Mouse (Mus musculus): Measurements from ENCODE around the gene Pde1c.

The Pde1c gene

DNA sequence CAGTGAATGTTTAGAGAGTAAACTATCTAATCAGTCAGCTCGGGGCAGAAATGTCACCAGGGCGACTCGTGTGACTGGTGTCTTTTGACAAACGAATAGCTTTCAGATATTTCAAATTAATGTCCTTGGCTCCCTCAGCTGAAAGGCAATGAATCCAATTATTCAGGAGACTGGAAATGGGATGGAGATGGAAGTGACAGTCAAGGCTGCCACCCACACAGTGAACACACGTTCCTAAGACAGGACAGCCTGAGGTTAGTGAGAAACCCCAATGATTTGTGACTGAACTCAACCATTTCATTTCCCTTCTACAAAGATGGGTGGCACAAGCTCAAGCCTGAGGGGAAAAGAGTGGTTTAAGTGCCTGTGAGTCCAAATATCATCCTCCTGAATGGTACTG, 470.5 kb downstream of the Pde1c start:
- in situ Hi-C loops (cut with MseI, MboI): no loop called here

DNA sequence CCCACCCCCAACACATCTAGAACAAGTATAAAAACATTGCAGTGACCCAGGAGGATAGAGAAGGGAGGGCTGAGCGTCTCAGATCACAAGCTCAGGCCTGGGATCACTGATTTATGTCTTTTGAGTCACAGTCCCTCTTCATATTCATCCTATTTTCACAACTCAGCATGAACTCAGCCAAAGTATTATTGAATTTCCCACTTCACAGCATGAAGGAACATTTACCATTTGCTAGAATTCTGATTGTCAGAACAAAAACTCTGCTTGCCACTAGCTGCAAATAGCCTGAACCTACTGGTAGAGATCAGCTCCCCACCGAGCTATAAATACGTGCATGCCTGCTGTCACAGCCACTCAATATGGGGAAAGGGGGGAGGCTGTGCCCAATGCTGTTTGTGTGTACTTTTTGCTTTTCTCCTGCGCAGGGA, 492.5 kb downstream of the Pde1c start:
- in situ Hi-C loops (cut with MseI, MboI): no loop called here

DNA sequence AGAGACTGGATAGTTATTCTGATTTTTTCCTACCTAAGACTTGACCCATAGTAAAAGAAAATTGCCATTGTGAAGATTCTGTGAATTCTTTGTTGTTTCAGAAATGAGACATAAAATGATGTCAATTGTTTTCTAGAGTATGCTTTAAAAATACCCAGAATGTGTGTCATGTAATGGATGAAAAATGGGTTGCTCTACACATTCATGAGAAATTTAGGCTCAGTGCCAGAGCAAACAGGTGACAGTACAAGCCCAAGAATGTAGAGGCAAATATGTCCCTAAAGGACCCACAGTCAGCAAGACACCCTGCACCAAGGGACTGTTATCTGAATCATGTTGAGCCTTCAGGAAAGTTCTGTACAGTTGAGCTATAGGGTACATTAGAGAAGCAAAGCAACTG, 500.4 kb downstream of the Pde1c start:
- in situ Hi-C loops (cut with MseI, MboI): loop anchor here (10.0 to 25.0 kb wide), 2 partner anchors 376 to 544 kb away; no protein-coding TSS in a partner anchor

DNA sequence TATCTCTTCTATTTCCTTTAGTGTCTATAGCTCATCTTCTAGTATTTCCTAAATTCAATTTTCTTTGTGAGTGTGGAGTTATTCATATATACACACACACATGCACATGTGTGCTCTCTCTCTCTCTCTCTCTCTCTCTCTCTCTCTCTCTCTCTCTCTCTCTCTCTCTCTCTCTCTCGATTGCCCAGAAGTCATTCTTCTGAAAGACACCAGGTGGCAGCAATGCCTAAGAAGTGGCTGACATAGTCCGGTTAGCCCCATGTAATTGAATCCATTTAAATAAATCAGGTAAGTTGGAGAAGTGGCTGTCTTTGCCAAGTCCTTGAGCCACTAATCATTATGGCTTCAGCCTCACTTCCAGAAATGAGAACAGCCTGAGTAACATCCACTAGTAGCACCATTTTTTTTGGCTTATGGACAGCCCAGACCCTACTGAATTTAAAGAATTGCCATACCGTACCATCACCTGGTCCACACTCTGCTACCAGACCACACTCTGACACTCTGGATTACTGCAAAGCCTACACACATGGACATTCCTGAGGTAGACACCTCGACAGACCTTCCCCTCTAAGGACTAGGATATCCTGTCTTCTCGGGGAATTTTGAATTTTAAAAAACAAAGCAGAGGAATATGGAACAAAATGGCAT, 502.1 kb downstream of the Pde1c start:
- in situ Hi-C loops (cut with MseI, MboI): loop anchor here (10.0 to 25.0 kb wide), 2 partner anchors 378 to 546 kb away; no protein-coding TSS in a partner anchor

DNA sequence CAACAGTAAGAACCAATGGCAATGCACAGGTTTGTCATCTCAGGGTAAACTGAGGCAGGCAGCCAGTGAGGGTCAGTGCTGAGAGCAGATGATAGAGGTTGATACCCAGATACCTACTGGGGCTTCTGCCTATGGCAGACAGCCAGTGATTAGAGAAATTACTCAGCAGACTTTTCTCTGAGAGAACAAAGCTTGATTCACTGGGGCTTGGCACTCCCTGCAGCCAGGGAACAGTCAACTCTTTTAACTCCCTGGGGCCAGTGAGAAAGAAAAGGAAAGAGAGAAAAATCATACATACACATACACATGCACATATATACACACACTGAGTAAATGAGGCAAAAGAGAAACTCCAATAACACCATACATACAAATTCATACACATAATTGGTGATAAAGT, 505.2 kb downstream of the Pde1c start:
- in situ Hi-C loops (cut with MseI, MboI): loop anchor here (5.0 to 25.0 kb wide), 3 partner anchors 381 to 549 kb away; no protein-coding TSS in a partner anchor

DNA sequence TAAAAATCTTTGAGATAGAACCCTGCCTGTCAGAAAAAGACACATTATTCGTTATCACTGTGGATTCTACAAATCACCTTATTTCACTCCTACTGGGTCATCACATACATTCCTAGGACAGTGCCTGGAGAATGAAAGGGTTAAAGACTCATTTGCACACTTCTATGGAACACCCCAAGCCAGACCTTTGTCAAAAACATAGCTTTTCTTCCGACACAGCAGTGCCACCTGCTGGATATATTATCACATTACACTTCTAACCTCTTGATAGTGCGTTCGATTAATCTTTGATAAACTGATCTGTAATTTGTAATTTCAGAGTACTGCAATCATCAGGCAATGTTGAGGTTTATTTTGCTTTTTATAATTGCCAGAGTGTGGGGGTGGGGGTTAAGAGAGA, 519.8 kb downstream of the Pde1c start:
- in situ Hi-C loops (cut with MseI, MboI): loop anchor here in 1 of 2 experiments (10.0 kb wide), 1 partner anchor 74 kb away; no protein-coding TSS in a partner anchor

DNA sequence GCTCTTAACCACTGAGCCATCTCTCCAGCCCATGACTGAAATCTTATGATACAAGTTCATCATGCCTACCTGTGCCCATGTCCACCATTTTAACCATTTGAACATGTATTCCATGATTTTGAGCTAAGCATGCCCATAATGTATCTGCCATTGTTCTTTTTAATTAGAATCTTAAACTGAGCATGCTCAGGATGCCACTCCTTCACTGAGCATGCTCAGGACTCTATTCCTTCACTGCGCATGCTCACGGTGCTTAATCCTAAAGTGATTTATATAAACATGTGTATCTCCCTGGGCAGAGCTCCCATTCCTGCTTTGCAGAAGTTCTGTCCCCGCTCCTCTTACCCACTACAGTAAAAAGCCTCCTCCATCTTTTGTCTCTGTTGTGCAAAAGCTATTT, 520.3 kb downstream of the Pde1c start:
- in situ Hi-C loops (cut with MseI, MboI): loop anchor here in 1 of 2 experiments (10.0 kb wide), 1 partner anchor 74 kb away; no protein-coding TSS in a partner anchor

DNA sequence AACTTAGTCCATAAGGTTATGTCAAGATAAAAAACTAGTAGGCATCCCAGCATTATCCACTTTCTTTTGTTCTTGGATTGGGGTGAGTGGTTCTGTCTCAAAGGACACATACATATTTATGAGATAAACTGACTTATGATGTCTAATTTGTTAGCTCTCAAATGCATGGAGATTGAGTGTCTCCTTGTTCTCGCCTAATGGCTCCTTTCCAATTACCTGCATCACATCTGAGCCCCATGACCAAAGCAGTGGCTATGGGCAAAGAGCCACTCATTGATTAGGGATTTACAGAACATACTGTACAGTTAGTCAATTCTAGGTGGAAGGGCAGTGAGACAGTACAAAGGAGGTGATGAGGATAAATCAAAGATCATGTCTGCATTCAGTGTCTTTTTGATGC, 524.2 kb downstream of the Pde1c start:
- in situ Hi-C loops (cut with MseI, MboI): loop anchor here in 1 of 2 experiments (10.0 kb wide), 1 partner anchor 70 kb away; no protein-coding TSS in a partner anchor

DNA sequence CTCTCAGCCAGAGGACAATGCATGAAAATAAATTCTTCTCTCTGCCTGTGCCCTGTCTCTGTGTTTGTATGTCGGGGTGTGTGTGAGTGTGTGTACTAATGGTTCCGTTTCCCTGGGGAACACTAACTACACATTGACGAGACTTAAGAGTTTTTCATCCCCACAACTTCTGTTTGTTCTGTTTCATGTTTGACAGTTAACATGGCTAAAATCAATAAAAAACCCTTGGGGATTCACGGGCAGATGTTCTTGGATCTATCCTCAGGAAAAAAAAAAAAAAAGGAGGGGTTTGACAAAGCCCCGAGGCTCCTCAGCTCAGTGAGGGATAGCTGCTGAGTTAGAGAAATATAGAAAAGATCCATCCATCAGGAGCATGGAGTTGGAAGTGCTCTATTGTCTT, 524.6 kb downstream of the Pde1c start:
- in situ Hi-C loops (cut with MseI, MboI): loop anchor here in 1 of 2 experiments (10.0 kb wide), 1 partner anchor 69 kb away; no protein-coding TSS in a partner anchor

DNA sequence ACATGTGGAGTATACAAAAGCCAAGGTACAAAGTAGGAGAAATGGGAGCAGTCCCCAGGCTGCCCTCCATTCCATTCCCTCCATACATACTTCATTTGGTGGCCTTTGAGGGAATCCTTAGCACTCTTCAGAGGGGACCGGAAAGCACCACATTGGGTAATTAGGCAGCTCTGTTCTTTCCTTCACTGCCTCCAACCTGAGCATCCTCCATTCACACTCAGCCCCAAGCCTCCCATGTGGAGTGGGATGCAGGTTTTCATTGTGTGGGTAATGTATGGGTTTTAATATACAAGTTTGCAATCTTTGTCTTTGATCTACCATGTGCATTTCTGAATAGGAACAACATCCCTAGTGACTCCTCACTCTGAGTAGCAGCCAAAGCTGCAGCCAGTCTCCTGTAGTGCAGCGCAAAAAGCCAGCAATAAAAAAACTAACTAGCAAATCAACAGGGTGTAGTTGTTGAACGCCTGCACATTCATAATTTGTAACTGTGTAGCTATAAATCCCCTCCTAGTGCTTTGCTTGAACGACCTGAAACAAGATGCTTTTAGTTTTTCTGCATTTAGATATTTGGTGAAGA, 529.3 kb downstream of the Pde1c start:
- in situ Hi-C loops (cut with MseI, MboI): loop anchor here in 1 of 2 experiments (10.0 kb wide), 1 partner anchor 65 kb away; no protein-coding TSS in a partner anchor

DNA sequence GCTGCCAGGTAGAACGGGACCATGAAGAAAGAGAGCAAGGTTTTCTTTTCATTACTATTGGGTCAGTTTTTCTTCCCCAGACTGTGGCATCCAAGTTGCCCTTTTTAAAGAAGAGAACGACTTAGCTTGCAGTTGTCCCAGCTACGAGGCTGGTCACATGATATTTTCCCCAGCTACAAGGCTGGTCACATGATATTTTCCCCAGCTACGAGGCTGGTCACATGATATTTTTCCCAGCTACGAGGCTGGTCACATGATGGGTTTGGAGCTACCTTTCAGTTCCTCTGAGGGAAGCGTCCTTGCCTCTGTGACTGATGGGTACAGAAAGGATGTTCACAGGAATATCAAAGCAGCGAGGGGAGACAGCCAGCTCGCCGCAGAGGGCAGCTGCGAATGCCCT, 533.8 kb downstream of the Pde1c start:
- in situ Hi-C loops (cut with MseI, MboI): no loop called here

DNA sequence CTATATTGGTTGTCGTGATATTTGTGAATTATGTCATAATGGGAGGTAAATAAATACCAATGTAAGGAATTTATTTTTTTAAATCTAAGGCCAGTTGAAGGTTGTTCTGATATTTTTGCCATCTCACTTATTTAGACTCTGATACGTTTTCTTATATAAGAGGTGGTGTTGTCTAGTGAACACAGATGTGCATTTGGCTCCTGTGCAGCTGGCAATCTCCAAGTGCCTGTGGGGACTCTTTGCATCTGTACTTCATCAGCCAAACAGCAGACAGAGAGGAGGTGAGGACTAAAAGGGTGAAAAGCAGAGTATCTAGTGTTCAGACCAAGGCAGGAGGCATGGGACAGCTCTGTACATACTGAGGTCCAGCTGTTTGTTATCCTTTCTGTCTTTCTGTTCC, 536.7 kb downstream of the Pde1c start:
- in situ Hi-C loops (cut with MseI, MboI): no loop called here

DNA sequence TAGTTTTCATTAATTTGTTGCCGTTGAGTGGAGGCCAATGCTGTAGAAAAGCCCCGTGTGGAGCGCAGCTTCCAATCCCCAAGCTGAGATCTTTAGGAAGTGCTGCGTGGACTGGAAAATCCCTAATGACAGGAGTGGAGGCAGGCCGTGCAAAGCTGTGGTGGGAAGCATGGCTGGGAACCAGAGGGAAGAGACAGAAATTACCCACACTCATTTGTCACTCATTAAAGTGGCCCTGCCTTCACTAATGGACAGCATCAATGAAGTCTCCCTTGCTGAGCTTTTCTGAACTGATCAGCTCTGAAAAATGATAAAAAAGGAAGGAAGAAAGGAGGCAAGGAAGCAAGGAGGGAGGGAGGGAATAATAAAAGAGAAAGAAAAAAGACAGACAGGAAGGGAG, 538.9 kb downstream of the Pde1c start:
- in situ Hi-C loops (cut with MseI, MboI): no loop called here

DNA sequence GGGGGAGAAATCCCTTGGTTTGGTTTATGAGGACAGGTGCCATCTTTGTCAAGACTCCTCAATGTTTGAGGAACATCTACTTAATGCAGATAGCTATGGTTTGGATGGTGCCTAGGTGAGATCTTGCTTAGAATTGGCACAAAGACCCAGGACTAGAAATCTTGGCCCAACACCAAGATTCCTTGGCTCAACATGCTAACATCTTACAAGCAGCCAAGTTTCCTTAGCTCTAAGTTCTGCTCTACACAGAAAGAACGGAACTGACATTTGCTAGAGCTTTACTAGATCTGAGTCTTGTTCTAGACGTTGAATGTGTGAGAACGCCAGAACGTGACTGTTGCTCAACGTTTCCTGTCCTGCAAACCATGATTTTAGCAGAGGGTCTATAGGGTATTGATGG, 540.9 kb downstream of the Pde1c start:
- in situ Hi-C loops (cut with MseI, MboI): no loop called here

DNA sequence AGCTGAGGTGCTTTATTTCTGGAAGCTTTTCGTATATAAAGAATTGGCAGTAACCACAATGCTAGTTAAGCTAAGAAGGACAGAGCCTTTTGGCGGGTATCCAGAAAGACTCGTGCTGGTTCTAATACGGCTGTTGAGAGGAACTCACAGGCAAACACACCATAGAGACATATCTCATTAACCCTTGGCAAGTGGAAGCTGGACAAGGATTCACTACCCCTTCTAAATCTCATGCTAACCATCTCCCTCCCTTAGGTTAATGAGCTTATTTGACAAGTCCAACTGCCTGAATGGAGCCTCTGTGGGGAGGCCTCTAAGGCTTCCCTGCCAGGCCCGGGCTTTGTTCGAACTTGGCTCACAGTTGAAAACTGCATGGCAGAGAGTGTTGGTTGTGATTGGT, 541.6 kb downstream of the Pde1c start:
- in situ Hi-C loops (cut with MseI, MboI): no loop called here

DNA sequence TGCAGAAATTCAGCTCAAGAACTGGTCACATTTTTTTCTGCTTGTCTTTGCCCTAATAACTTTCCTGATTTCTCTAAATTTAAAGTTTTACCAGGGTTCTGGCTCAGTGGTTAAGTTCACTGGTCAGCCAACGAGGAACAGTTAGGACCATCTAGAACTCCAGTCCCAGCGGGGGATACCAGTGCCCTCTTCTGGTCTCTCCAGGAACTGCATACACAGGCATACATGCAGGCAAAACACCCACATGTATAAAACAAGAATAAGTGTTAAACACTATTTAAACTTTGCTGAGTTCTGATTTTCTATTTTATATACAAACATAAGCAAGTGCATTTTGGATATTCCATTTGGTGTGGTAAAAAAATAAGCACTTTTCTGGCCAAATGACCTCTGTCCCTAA, 543.4 kb downstream of the Pde1c start:
- in situ Hi-C loops (cut with MseI, MboI): no loop called here

All from mouse trophoblast stem cell (cell line).